Mouse (Mus musculus) embryonic fibroblast, embryonic 13.5 days (primary cell): ENCODE results near the gene Pigh.

Source experiments
- CTCF ChIP-seq: IDR thresholded peaks from 2 replicates; pipeline ENCODE4 v1.5.1; 2011; ENCODE audit warnings: mild to moderate bottlenecking, control low read depth, low read length, moderate library complexity, borderline replicate concordance; ENCODE audit not compliant: insufficient read depth
- POLR2A ChIP-seq: IDR thresholded peaks from 2 replicates; pipeline ENCODE4 v1.6.1; 2011; ENCODE audit warnings: low read depth, mild to moderate bottlenecking, control low read depth, low read length, moderate library complexity

DNA sequence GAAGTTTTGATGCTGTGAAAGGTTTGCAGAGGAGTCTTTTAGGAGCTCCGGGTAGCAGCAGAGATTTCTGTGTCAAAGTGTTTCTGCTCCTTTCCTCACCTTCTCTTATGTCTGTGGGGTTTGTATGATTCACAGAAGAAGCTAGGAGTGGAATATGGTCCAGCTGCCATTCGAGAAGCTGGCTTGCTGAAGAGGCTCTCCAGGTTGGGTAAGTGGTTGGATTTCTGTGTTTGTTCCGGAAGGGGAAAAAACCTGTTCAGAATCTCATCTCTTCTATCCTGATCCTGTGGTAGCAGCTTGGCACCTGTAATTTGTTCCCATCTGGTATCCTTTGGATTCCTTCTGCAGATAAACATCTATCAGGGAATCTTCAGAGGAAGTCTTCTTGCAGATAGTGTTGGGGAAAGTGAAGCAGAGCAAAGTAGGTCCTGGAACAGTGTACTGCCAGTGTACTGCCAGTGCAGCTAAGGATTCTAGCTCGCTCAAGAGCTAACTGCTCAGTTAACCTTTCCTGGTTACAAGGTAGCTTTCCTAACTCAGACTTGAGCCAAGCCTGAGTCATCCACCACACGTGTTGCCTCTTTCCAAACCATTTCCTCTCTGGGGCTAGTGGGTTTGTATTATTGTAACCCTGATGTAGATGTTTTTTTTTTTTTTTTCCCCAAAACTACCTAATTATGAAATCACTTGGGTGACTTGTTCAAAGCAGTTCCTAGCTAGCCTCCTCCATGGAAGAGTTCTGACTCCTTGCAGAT lies 42.4 kb upstream of the Pigh start:
- no peak for TF ChIP-seq POLR2A
- no peak for TF ChIP-seq CTCF
